Mouse (Mus musculus) kidney, adult 18-20 months (tissue): ENCODE data around the gene Ptprm.

Experiments used
- DNase-seq: peaks from one replicate; pipeline ENCODE4 v3.0.0; 2021

The Ptprm gene

GRCm38 (mm10) chr17:66761326-66762296 lies 592.6 kb downstream of the Ptprm start:
- no peak for DNase-seq

GRCm38 (mm10) chr17:66757025-66757511 lies 597.2 kb downstream of the Ptprm start:
- DNase-seq = no peak

- DNase-seq = no peak
Measured at GRCm38 (mm10) chr17:66756500-66756899, 597.8 kb downstream of the Ptprm start.

GRCm38 (mm10) chr17:66755191-66755654 lies 599.0 kb downstream of the Ptprm start:
- DNase-seq = peak; percentile 44

- DNase-seq = no peak
Measured at GRCm38 (mm10) chr17:66754208-66754865, 599.9 kb downstream of the Ptprm start.

GRCm38 (mm10) chr17:66751746-66752145 lies 602.5 kb downstream of the Ptprm start:
- no peak for DNase-seq

- DNase-seq = no peak
Measured at GRCm38 (mm10) chr17:66750481-66751206, 603.6 kb downstream of the Ptprm start.

GRCm38 (mm10) chr17:66749976-66750375 lies 604.3 kb downstream of the Ptprm start:
- DNase-seq = no peak

GRCm38 (mm10) chr17:66746506-66746905 lies 607.8 kb downstream of the Ptprm start:
- DNase-seq = no peak

- DNase-seq = no peak
Measured at GRCm38 (mm10) chr17:66743321-66743720, 610.9 kb downstream of the Ptprm start.

- DNase-seq = no peak
Measured at GRCm38 (mm10) chr17:66738779-66739345, 615.4 kb downstream of the Ptprm start.

GRCm38 (mm10) chr17:66738331-66738730 lies 615.9 kb downstream of the Ptprm start:
- no peak for DNase-seq

- DNase-seq = no peak
Measured at GRCm38 (mm10) chr17:66736450-66736849, 617.8 kb downstream of the Ptprm start.

GRCm38 (mm10) chr17:66733541-66733940 lies 620.7 kb downstream of the Ptprm start:
- DNase-seq = no peak

- no peak for DNase-seq
Measured at GRCm38 (mm10) chr17:66729979-66730378, 624.3 kb downstream of the Ptprm start.

GRCm38 (mm10) chr17:66720992-66721351 lies 633.3 kb downstream of the Ptprm start:
- peak; percentile 8 for DNase-seq

GRCm38 (mm10) chr17:66720200-66720991 lies 633.9 kb downstream of the Ptprm start:
- DNase-seq = no peak

- no peak for DNase-seq
Measured at GRCm38 (mm10) chr17:66712456-66713205, 641.6 kb downstream of the Ptprm start.

GRCm38 (mm10) chr17:66711221-66712016 lies 642.8 kb downstream of the Ptprm start:
- DNase-seq = no peak

GRCm38 (mm10) chr17:66710568-66710967 lies 643.7 kb downstream of the Ptprm start:
- no peak for DNase-seq
